Comparison of ENCODE assay signal across 13 mouse cellular contexts in genomic region chr11:120022216-120022615, GRCm38 (mm10). TPM values are rescaled to one million over a fixed set of nuclear protein-coding genes. Genes with fewer than 3 reads are reported as not detected.
DNase-seq lines count a peak whose midpoint lies in the region; ATAC-seq and TF ChIP-seq lines count a peak whose summit lies in the region.
"Had no signal": no experiment of that assay in that cellular context is flagged by ENCODE, and none has a peak within 500 bp of the region (broad histone marks: within the 10 kb centered on the region; RNA-seq: fewer than 3 reads in every experiment).

No protein-coding gene starts in this region.

- 48% methylated on average over 8 of the region's 8 CpGs for WGBS in forebrain, embryonic 11.5 days
- 47% methylated on average over 8 of the region's 8 CpGs for WGBS in forebrain, embryonic 15.5 days
- 68% methylated on average over 8 of the region's 8 CpGs for WGBS in neural tube, embryonic 11.5 days
- WGBS in hindbrain, postnatal 0 days: 37% methylated on average over 8 of the region's 8 CpGs
- WGBS in neural tube, embryonic 15.5 days: 49% methylated on average over 8 of the region's 8 CpGs

- H3K4me1 ChIP-seq in forebrain, embryonic 11.5 days (replicated peaks; ENCODE audit: control insufficient read depth, insufficient read depth, low read length): peaks cover 11% of the 10 kb centered on the region
- peaks cover 15% of the 10 kb centered on the region for H3K4me1 ChIP-seq in forebrain, embryonic 15.5 days
- peaks cover 21% of the 10 kb centered on the region for H3K4me1 ChIP-seq in neural tube, embryonic 11.5 days (ENCODE audit: control insufficient read depth, insufficient read depth, low read length)
- peaks cover 13% of the 10 kb centered on the region for H3K4me1 ChIP-seq in hindbrain, postnatal 0 days (ENCODE audit: insufficient read depth, low read length)
- peaks cover 31% of the 10 kb centered on the region for H3K4me1 ChIP-seq in neural tube, embryonic 15.5 days
- H3K4me1 ChIP-seq: liver, embryonic 15.5 days had no signal

- no peaks in the 10 kb centered on the region for H3K9me3 ChIP-seq in forebrain, embryonic 11.5 days (ENCODE audit: control insufficient read depth, low read length)
- no peaks in the 10 kb centered on the region for H3K9me3 ChIP-seq in forebrain, embryonic 15.5 days
- H3K9me3 ChIP-seq in neural tube, embryonic 11.5 days (ENCODE audit: control insufficient read depth, low read length): no peaks in the 10 kb centered on the region
- H3K9me3 ChIP-seq in hindbrain, postnatal 0 days (ENCODE audit: low read length): no peaks in the 10 kb centered on the region
- no peaks in the 10 kb centered on the region for H3K9me3 ChIP-seq in neural tube, embryonic 15.5 days (replicated peaks)
- H3K9me3 ChIP-seq: liver, embryonic 15.5 days had no signal

- no peaks in the 10 kb centered on the region for H3K36me3 ChIP-seq in forebrain, embryonic 11.5 days (ENCODE audit: control insufficient read depth, insufficient read depth, low read length)
- no peaks in the 10 kb centered on the region for H3K36me3 ChIP-seq in forebrain, embryonic 15.5 days
- no peaks in the 10 kb centered on the region for H3K36me3 ChIP-seq in neural tube, embryonic 11.5 days (ENCODE audit: control insufficient read depth, insufficient read depth, low read length)
- H3K36me3 ChIP-seq in hindbrain, postnatal 0 days (ENCODE audit: insufficient read depth, low read length): no peaks in the 10 kb centered on the region
- H3K36me3 ChIP-seq in neural tube, embryonic 15.5 days: 0 out of 2 replicates have a peak, but pooled peaks cover 8% of the 10 kb centered on the region
- H3K36me3 ChIP-seq: liver, embryonic 15.5 days had no signal

- no peak for ATAC-seq in forebrain, embryonic 11.5 days (replicated peaks; ENCODE audit: low FRiP score)
- no peak for ATAC-seq in forebrain, embryonic 15.5 days (replicated peaks)
- no peak for ATAC-seq in neural tube, embryonic 11.5 days (ENCODE audit: insufficient read depth, low FRiP score, low TSS enrichment)
- ATAC-seq in hindbrain, postnatal 0 days: no peak
- ATAC-seq in neural tube, embryonic 15.5 days (ENCODE audit: low FRiP score): no peak
- ATAC-seq: intestine, embryonic 16.5 days had no signal

- no peaks in the 10 kb centered on the region for H3K27me3 ChIP-seq in forebrain, embryonic 11.5 days (ENCODE audit: control insufficient read depth, insufficient read depth, low read length)
- H3K27me3 ChIP-seq in forebrain, embryonic 15.5 days: no peaks in the 10 kb centered on the region
- no peaks in the 10 kb centered on the region for H3K27me3 ChIP-seq in neural tube, embryonic 11.5 days (ENCODE audit: control insufficient read depth, insufficient read depth, low read length)
- no peaks in the 10 kb centered on the region for H3K27me3 ChIP-seq in hindbrain, postnatal 0 days (ENCODE audit: insufficient read depth, low read length)
- H3K27me3 ChIP-seq in neural tube, embryonic 15.5 days (replicated peaks): no peaks in the 10 kb centered on the region
- H3K27me3 ChIP-seq: liver, embryonic 15.5 days had no signal

- no peak overlapping the region for H3K4me3 ChIP-seq in forebrain, embryonic 11.5 days (ENCODE audit: low read depth, low read length)
- H3K4me3 ChIP-seq in forebrain, embryonic 15.5 days: no peak overlapping the region
- H3K4me3 ChIP-seq in neural tube, embryonic 11.5 days (ENCODE audit: low read depth, low read length): no peak overlapping the region
- H3K4me3 ChIP-seq in hindbrain, postnatal 0 days (ENCODE audit: low read length): no peak overlapping the region
- no peak overlapping the region for H3K4me3 ChIP-seq in neural tube, embryonic 15.5 days (replicated peaks)
- H3K4me3 ChIP-seq: liver, embryonic 15.5 days had no signal

- no peak overlapping the region for H3K27ac ChIP-seq in forebrain, embryonic 11.5 days (ENCODE audit: low read depth, low read length)
- no peak overlapping the region; the same call in 1 of the 2 replicates for H3K27ac ChIP-seq in forebrain, embryonic 15.5 days (replicated peaks)
- no peak overlapping the region for H3K27ac ChIP-seq in neural tube, embryonic 11.5 days (ENCODE audit: low read depth, low read length)
- peak overlapping the region; percentile 72; the same call in 1 of the 2 replicates for H3K27ac ChIP-seq in hindbrain, postnatal 0 days
- peak overlapping the region; percentile 75; the same call in 1 of the 2 replicates for H3K27ac ChIP-seq in neural tube, embryonic 15.5 days (replicated peaks)
- H3K27ac ChIP-seq: liver, embryonic 15.5 days had no signal

- H3K9ac ChIP-seq in forebrain, embryonic 11.5 days (ENCODE audit: low read length): no peak overlapping the region
- no peak overlapping the region for H3K9ac ChIP-seq in forebrain, embryonic 15.5 days (replicated peaks)
- H3K9ac ChIP-seq in neural tube, embryonic 11.5 days (ENCODE audit: low read length): peak overlapping the region; percentile 6; the same call in 1 of the 2 replicates
- H3K9ac ChIP-seq in hindbrain, postnatal 0 days (replicated peaks; ENCODE audit: low read length): no peak overlapping the region
- no peak overlapping the region for H3K9ac ChIP-seq in neural tube, embryonic 15.5 days (replicated peaks)
- H3K9ac ChIP-seq: liver, embryonic 15.5 days had no signal

- peak; percentile 55 for DNase-seq in forebrain, embryonic 11.5 days (ENCODE audit: low spot score)
- no peak for DNase-seq in neural tube, embryonic 11.5 days (ENCODE audit: low spot score)
- DNase-seq in neural tube, embryonic 10.5 days (ENCODE audit: extremely low spot score, low spot score): no peak
- no peak for DNase-seq in hindbrain, postnatal 0 days (ENCODE audit: low spot score)
- DNase-seq in kidney, adult 18-20 months: no peak
- no peak for DNase-seq in spleen, postnatal 10 days (ENCODE audit: low spot score in 2 of 2)
- DNase-seq: gastrocnemius, postnatal 10 days; kidney, postnatal 25 days had no signal

- no peak for TF ChIP-seq CTCF in hindbrain, postnatal 0 days (IDR thresholded peaks at IDR 0.05; ENCODE audit: low read depth)

- no peak overlapping the region for H3K4me2 ChIP-seq in forebrain, embryonic 11.5 days (ENCODE audit: low read depth, low read length, severe bottlenecking)
- no peak overlapping the region for H3K4me2 ChIP-seq in forebrain, embryonic 15.5 days (replicated peaks)
- no peak overlapping the region for H3K4me2 ChIP-seq in neural tube, embryonic 11.5 days (ENCODE audit: low read depth)
- no peak overlapping the region for H3K4me2 ChIP-seq in hindbrain, postnatal 0 days (ENCODE audit: low read depth, low read length)
- no peak overlapping the region for H3K4me2 ChIP-seq in neural tube, embryonic 15.5 days
- H3K4me2 ChIP-seq: liver, embryonic 15.5 days had no signal

RNA-seq across cellular contexts. Expression of gene Aatk, which starts 24.8 kb away (rescaled TPM):
- 2.8 and 3.5 TPM in 2 replicates for polyA plus RNA-seq in forebrain, embryonic 11.5 days (2014; fragmentation: Nextera tagmentation; extraction: Ambion mirVana)
- polyA plus RNA-seq in forebrain, embryonic 15.5 days (2015; fragmentation: Nextera tagmentation; extraction: Ambion mirVana): 21.9 and 22.5 TPM in 2 replicates
- 3.0 and 5.1 TPM in 2 replicates for polyA plus RNA-seq in neural tube, embryonic 11.5 days (2014; fragmentation: Nextera tagmentation; extraction: Ambion mirVana)
- total RNA-seq in hindbrain, postnatal 0 days (2014; rRNA removed): 161 and 184 TPM in 2 replicates
- polyA plus RNA-seq in hindbrain, postnatal 0 days (2015; fragmentation: Nextera tagmentation; extraction: Ambion mirVana): 33.3 and 35.5 TPM in 2 replicates
- polyA plus RNA-seq in neural tube, embryonic 15.5 days (2015; fragmentation: Nextera tagmentation; extraction: Ambion mirVana): 38.2 and 46.2 TPM in 2 replicates
- polyA plus RNA-seq: C2C12 had no signal

Comparison
In these comparisons a context has a peak if more than half of its experiments do, and no peak if none do; other contexts are left out.
1. H3K27ac ChIP-seq: peak in hindbrain, postnatal 0 days (single experiment) and neural tube, embryonic 15.5 days (single experiment); none in forebrain, embryonic 11.5 days (single experiment), forebrain, embryonic 15.5 days (single experiment) and neural tube, embryonic 11.5 days (single experiment).